Mouse (Mus musculus): ENCODE results near the gene Ston2.
A peak's percentile ranks its signal among the peaks of the same experiment; 100 is the strongest.
"Not testable (repeated sequence)": the region's sequence is repeated elsewhere in the genome, so short reads cannot be mapped to it uniquely, and the experiment has no call there.

Gene Ston2

DNA sequence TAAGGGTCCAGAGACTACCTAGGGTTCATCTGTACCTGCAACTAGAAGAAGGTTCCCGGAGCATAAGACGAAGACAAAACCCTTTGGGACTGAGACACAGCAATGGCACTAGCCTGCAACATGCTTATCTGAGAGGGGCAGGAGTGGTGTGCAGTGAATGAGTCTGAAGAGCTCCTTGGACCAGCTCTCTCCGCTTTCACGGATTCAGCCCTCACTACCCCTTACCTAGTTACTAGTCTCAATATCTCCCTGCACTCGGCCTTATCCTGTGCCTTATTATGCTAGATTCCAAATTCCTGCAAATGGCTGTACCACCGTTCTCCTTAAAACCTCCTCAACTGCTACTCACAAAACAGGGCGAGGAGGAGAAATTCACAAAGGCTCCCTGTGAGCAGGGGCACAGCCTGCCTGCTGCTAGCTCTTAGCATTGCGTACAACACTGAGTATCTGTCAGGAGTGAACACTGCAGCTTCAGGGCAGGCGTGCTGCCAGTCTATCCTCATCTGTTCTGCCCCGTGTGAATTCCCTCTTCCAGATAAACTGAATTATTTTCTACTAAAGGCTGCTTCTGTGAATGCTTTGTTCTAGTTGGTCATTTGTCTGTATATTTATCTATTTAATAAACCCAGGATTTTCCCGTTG, 38.5 kb downstream of the Ston2 start:
- DNase-seq (ENCODE audit: low spot score): no peak

DNA sequence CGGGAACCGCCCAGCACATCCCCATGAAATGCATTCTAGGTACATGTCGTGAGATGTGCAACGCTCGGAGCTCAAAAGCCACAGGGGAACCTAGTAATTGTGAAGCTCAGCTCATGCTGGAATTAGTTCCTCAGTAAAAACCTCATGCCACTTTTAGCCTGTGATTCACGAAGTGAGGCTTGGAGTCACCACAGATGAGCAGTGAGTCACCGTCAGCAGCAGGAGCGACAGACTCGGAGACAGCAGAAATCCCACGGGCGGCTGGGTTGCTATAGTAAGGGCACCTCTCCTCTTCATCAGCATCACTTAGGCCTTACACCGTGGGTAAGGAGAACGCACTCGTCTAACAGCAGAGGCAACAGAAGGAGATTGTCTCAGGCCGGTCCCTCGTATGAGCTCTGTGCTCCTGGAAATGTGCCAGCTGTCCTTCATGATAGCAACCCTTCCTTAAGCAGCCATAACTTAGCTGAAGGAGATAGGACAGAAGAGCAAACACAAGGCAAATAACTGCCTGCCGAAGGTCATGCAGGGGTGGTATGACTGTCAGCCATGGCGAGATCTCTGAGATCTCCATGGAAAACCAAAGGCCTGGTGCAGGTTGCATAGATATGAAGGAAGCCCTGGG, 39.8 kb downstream of the Ston2 start:
- no peak for DNase-seq (ENCODE audit: low spot score)

- DNase-seq (ENCODE audit: low spot score): not testable (repeated sequence)
Measured at GRCm38 (mm10) chr12:91746839-91747238, 41.3 kb downstream of the Ston2 start.

- peak; percentile 26 for DNase-seq (ENCODE audit: low spot score)
Measured at GRCm38 (mm10) chr12:91745758-91746290, 42.4 kb downstream of the Ston2 start.

DNA sequence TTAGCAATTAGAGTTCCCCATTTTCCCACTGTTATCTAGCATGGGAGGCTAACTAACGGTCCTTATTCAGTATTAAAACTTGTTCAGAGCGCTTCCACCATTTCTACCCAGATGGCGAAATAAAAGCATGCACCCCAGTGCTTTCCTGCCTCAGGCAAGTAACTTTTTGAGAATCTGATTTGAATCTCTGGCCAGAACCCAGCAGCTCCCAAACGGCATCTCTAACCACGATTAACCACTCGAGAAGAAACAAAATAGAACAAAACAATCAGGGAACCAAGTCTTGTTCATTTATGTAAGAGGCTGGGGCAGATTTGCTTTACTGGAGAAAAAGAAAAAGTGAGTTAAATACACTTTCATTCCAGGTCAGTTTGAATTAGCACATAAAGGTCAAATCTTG, 44.1 kb downstream of the Ston2 start:
- DNase-seq (ENCODE audit: low spot score): no peak

- no peak for DNase-seq (ENCODE audit: low spot score)
Measured at GRCm38 (mm10) chr12:91742916-91743315, 45.3 kb downstream of the Ston2 start.

DNA sequence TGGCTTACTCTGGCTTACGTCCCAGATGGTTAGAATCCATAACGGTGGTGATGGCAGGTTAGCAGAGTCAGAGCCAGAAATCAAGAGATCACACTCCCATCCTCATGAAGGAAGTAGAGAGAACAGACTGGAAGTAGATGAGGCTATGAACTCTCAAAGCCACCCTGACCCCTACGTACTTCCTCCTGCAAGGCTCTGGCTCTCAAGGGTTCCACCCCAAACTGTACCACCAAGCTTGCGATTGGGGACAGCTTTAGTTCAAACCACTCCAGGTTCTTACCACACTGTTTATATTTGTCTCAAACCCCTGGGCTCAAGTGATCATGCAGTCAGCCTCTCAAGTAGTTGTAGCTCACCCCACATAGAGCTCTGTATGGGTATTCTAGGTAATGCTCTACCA, 49.8 kb downstream of the Ston2 start:
- no peak for DNase-seq (ENCODE audit: low spot score)

DNA sequence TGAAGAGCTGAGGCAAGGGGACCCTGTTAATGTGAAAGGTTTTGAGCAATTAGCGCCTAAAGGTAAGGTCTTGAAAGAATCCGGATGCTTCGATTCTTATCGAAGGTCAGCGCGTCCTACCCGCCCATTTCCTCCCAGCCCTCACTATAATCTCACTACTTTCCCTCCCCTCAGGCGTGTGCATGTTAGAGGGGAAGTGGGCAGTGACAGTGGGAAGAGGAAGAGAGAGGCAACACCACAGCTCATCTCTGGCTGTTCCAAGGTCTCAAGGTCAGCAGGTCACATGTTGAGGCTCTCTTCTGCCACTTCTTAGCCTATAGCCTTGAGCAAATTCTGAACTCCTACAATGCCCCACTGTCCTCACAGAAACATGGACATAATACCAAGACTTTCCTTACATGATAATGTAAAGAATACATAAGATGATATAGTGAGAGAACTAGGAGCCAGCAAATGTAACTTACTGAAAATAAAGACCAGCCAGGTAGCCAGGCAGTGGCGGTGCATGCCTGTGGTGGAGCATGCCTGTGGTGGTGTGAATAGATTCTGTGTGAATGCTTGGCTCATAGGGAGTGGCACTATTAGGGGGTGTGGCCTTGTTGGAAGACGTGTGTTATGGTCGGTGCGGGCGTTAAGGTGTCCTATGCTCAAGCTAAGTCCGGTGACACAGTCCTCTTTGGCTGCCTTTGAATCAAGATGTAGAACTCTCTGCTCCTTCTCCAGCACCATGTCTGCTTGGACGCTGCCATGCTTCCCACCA, 51.8 kb downstream of the Ston2 start:
- no peak for DNase-seq (ENCODE audit: low spot score)

- DNase-seq (ENCODE audit: low spot score): no peak
Measured at GRCm38 (mm10) chr12:91734246-91735027, 53.8 kb downstream of the Ston2 start.

DNA sequence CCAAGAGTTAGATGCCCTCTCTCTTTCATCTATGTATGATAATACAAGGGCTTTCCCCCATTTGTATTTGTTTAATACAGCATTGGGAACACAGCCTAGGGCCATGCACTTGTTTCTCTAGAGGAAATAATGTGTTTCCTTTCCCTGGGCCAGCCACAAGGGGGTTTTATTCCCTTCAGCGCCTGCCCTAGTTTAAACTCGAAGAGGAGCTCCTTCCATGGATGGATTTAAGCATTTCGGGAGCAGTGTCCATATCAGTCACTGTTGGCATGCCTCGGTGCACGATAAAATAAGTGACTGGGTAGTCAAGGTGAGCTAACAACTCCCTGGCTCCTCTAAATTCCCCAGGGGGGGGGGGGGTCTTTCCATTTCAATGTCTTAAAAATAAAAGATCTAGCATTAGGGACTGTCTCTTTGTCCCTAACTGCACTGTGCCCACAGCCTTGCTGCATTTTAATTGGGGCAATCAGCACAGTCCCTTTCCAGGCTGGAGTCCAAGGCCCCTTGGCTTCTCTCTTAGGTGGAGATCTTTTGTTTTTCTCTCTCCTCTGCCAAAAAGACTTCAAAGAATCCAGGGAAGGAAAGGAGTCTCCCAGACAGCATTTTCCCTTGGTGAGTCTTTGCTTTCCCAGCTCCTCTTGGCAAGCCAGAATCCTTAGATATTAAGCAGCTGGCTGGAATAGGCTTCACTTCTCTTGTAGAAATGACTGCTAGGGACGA, 55.3 kb downstream of the Ston2 start:
- DNase-seq (ENCODE audit: low spot score): no peak

GRCm38 (mm10) chr12:91726202-91726601, 62.0 kb downstream of the Ston2 start:
- DNase-seq (ENCODE audit: low spot score): no peak

DNA sequence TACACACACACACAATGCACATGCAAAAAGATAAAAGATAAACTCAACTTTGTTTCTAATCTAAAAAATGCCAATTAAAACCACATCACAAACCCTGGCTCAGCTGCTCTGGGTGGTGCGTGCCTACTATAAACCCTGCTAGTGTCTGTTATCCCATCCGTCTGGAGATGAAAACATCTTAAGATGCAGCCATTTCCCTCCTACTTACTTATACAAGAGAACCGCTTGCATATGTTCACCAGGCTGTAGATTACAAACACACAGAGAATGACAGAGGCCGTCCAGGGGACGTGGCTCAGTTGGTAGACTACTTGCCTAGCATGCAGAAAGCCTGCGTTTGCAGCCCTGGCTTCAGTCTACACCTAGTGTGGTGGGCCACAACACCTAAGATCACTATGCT, 64.3 kb downstream of the Ston2 start:
- no peak for DNase-seq (ENCODE audit: low spot score)

DNA sequence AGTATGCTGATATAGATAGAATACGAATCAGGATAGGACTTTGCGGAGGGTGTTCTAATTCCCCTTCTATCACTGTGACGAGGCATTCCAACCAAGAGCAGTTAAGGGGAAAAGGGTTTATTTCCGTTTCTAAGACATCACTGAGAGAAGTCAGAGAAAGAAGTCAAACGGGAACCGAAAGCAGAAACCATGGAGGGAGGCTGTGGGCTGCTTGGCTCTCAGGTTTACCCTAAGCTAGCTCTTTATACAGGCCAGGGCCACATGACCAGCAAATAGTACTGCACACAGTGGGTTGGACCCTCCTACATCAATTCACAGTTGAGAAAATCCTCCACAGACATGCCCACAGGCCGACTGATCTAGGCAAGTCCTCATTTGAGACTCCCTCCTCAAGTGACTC, 69.1 kb downstream of the Ston2 start:
- DNase-seq (ENCODE audit: low spot score): no peak

DNA sequence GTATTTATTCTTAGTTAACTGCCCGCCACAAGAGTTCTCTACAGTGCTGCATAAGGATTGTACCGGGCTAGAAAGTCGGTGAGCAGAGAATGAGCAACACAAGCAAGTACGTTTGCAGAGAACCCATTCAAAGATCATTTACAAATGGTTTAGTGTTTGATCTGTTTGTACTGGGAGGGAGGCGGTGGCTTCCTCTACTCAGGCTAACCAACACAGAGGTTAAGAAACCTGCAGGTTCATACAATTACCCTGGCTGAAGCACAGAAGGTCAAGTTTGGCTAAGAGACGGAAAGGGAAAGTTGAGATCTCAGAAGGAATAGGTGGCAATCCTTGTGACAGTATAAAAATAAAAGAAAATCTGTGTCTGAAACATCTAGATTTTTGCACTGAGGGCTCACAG, 72.5 kb downstream of the Ston2 start:
- no peak for DNase-seq (ENCODE audit: low spot score)

- no peak for DNase-seq (ENCODE audit: low spot score)
Measured at GRCm38 (mm10) chr12:91713358-91713757, 74.8 kb downstream of the Ston2 start.

DNA sequence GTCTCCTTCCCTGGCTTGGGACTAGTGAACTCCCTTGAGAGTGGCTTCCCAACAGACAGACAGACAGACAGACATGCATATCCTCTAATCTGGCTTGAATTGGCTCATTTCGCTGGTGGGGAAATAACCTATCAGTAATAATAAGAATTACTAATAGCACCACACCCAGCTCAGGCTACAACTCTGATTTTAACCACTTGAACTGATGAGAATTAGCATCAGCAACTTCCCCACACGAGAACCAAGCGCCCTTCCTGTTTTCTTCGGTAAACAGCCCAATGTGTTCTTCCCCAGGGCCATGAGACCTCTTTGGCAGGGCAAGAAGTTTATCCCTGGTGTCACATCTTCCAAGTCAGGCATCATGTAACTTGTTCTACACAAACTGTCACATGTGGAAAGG, 76.5 kb downstream of the Ston2 start:
- DNase-seq (ENCODE audit: low spot score): no peak

DNA sequence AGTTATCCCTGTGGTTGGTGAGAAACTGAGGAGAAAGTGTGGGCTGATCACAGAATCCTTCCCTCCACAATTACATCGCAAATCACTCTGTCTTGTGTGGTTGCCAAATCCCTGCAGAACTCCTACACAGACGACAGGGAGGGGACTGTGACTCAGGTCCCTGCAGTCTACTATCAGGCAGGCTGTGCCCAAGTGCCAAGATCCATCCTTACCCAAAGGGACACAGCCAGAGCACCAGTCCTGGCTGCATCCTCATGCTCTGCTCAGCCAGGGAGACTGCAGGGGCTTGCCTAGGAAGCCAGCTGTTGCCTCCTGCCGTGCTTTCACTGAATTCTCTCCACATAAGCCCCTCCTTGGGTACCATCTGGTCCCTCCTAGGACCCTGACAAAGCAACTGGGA, 77.3 kb downstream of the Ston2 start:
- no peak for DNase-seq (ENCODE audit: low spot score)

DNA sequence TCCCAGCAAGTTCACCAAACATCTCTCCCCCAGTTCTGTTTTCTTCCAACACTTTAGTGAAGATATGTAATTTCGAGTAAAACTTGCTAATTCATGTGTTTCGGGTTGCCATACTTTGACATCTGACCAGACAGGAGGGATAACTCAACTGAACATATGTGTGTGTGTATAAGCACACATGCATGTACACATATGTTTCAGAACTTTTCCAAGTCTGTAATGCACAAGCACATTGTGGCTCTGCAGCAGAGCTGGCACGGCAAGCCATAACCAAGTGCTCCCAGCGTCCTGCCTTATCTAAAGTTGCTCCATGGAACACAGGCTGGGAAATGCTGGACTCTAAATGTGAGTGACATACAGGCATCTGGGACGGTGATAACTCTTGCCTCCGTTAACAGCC, 78.6 kb downstream of the Ston2 start:
- no peak for DNase-seq (ENCODE audit: low spot score)

GRCm38 (mm10) chr12:91709232-91709631, 79.0 kb downstream of the Ston2 start:
- no peak for DNase-seq (ENCODE audit: low spot score)

DNA sequence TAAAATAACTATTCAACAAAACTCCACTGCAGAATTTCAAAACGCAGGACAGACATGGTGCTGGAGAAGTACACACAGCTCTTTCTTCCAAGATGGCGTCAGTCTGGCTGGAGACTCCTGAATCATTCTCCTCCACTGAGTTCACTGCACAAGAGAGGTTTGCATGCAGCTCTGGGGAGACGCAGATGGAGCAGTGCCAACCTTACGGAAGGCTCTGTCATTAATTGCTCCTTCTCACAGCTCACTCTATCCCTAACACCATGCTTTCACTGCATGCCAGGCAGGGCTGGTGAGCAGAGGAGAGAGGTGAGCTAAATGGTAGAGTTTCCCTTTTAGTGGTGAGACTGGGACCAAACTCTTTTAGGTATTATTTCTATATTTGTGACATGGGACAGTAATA, 80.4 kb downstream of the Ston2 start:
- DNase-seq (ENCODE audit: low spot score): no peak

DNA sequence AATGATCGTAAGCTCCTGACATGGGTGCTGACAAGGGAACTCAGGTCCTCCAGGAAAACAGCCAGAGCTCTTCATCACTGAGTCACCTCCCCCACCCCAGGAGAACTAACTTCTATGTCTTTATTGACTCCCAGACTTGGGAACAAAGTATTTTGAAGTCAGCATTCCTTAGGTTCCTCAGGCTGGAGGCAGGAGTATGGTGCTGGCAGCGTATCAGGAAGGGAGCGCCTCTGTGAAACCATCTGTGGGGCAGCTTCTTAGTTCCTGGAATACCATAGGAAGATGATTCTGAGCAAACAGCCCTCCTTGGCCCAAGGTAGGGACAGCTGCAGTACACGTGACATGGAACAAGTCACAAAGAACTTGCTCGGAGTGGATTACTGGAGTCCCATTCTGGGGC, 84.7 kb downstream of the Ston2 start:
- no peak for DNase-seq (ENCODE audit: low spot score)

- no peak for DNase-seq (ENCODE audit: low spot score)
Measured at GRCm38 (mm10) chr12:91702829-91703228, 85.4 kb downstream of the Ston2 start.

Measured in embryo, embryonic 10.5 days (tissue).